16 mouse cellular contexts compared by ENCODE assay signal in the genomic region with DNA sequence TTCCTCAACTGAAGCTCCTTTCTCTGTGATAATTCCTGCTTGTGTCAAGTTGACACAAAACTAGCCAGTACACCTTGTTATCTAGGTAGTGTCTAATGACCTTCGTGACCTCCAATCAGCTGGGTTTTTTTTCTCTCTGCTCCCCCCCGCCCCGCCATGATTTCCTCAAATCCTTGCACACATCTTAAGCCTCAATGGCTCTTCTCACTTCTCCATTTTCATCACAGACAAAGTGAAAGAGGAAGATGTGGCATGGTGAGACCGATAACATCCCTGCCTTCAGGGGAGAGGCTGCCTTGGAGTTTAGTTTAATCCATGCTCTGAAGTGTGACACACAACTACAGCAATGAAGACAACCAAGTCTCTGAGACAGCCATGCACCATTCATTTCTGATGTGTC. TPM values are rescaled to one million over a fixed set of nuclear protein-coding genes. Genes with fewer than 3 reads are reported as not detected.
A peak's percentile ranks its signal among the peaks of the same experiment; 100 is the strongest.
DNase-seq lines count a peak whose midpoint lies in the region; ATAC-seq and TF ChIP-seq lines count a peak whose summit lies in the region.
"Had no signal": no experiment of that assay in that cellular context is flagged by ENCODE, and none has a peak within 500 bp of the region (broad histone marks: within the 10 kb centered on the region; RNA-seq: fewer than 3 reads in every experiment).

No protein-coding gene starts in this region.

- no peaks in the 10 kb centered on the region for H3K9me3 ChIP-seq in lung, postnatal 0 days (ENCODE audit: low read length)
- H3K9me3 ChIP-seq: forebrain, embryonic 13.5 days; limb, embryonic 13.5 days; lung, embryonic 15.5 days had no signal

- no peak for TF ChIP-seq CTCF in lung, postnatal 0 days (IDR thresholded peaks at IDR 0.05)
- TF ChIP-seq CTCF in bone marrow macrophage, adult 2 months (IDR thresholded peaks at IDR 0.05; ENCODE audit: low read depth, low read length), result no peak

- no peak overlapping the region for H3K9ac ChIP-seq in lung, postnatal 0 days (replicated peaks; ENCODE audit: low read depth)
- H3K9ac ChIP-seq: forebrain, embryonic 13.5 days; limb, embryonic 13.5 days; lung, embryonic 15.5 days had no signal

- TF ChIP-seq POLR2A in bone marrow macrophage, adult 2 months (IDR thresholded peaks at IDR 0.05; ENCODE audit: borderline replicate concordance, low read depth, low read length), result no peak

- TF ChIP-seq EP300 in lung, postnatal 0 days (IDR thresholded peaks at IDR 0.05), result no peak

- DNase-seq in lung, postnatal 36 days, result peak; percentile 41
- DNase-seq in lung, postnatal 0 days (ENCODE audit: low spot score), result no peak
- no peak for DNase-seq in left cerebral cortex, postnatal 25 days (ENCODE audit: low spot score in 2 of 2)
- DNase-seq: cerebellum, adult 9-10 months; embryo, embryonic 11 days; heart, postnatal 14 days had no signal

- H3K27me3 ChIP-seq in lung, postnatal 0 days (replicated peaks; ENCODE audit: insufficient read depth, low read length), result no peaks in the 10 kb centered on the region
- H3K27me3 ChIP-seq: forebrain, embryonic 13.5 days; limb, embryonic 13.5 days; lung, embryonic 15.5 days had no signal

- H3K27ac ChIP-seq in lung, postnatal 0 days (ENCODE audit: low read length), result no peak overlapping the region
- peak overlapping the region; percentile 41 for H3K27ac ChIP-seq in bone marrow macrophage, adult 2 months (ENCODE audit: insufficient read depth, low read depth, low read length)
- H3K27ac ChIP-seq in macrophage, result peak overlapping the region; percentile 36
- H3K27ac ChIP-seq: forebrain, embryonic 13.5 days; left cerebral cortex, adult 2 months; limb, embryonic 13.5 days; lung, embryonic 15.5 days had no signal

- no peak overlapping the region for H3K4me3 ChIP-seq in lung, postnatal 0 days (ENCODE audit: low read depth, low read length)
- H3K4me3 ChIP-seq in bone marrow macrophage, adult 2 months (ENCODE audit: insufficient read depth, low read length), result no peak overlapping the region
- no peak overlapping the region for H3K4me3 ChIP-seq in macrophage (ENCODE audit: inconsistent target)
- H3K4me3 ChIP-seq: forebrain, embryonic 13.5 days; left cerebral cortex, adult 2 months; limb, embryonic 13.5 days; lung, embryonic 15.5 days; myocyte had no signal

- ATAC-seq in lung, postnatal 0 days, result no peak
- no peak for ATAC-seq in frontal cortex, adult (ENCODE audit: low TSS enrichment)
- no peak for ATAC-seq in CD4-positive, CD25-positive, alpha-beta regulatory T cell, adult 4 months
- ATAC-seq: forebrain, embryonic 13.5 days had no signal

- no peaks in the 10 kb centered on the region for H3K4me1 ChIP-seq in lung, postnatal 0 days (ENCODE audit: insufficient read depth, low read depth, low read length)
- peaks cover 21% of the 10 kb centered on the region for H3K4me1 ChIP-seq in bone marrow macrophage, adult 2 months (ENCODE audit: control insufficient read depth, insufficient read depth, low read length)
- H3K4me1 ChIP-seq: forebrain, embryonic 13.5 days; limb, embryonic 13.5 days; lung, embryonic 15.5 days had no signal

- no peaks in the 10 kb centered on the region for H3K36me3 ChIP-seq in lung, postnatal 0 days (ENCODE audit: insufficient read depth, low read length)
- H3K36me3 ChIP-seq in macrophage (ENCODE audit: inconsistent target), result no peaks in the 10 kb centered on the region
- H3K36me3 ChIP-seq: limb, embryonic 13.5 days; lung, embryonic 15.5 days had no signal

- intact Hi-C loops in left cerebral cortex, postnatal 25 days (cut with DNase I), result no loop called here

- 83% methylated on average over 4 of the region's 4 CpGs for WGBS in lung, postnatal 0 days
- WGBS in macrophage (ENCODE audit: missing documents), result 0% methylated on average over 4 of the region's 4 CpGs

- H3K4me2 ChIP-seq in lung, postnatal 0 days (replicated peaks; ENCODE audit: low read depth, low read length), result no peak overlapping the region
- H3K4me2 ChIP-seq: forebrain, embryonic 13.5 days; limb, embryonic 13.5 days; lung, embryonic 15.5 days; midbrain, embryonic 11.5 days had no signal

- H3K79me2 ChIP-seq in macrophage (ENCODE audit: inconsistent target), result no peaks in the 10 kb centered on the region

RNA-seq across cellular contexts. Expression of a gene that starts 26.5 kb away (rescaled TPM):
- polyA plus RNA-seq in lung, postnatal 0 days (2015; fragmentation: Nextera tagmentation; extraction: Ambion mirVana), result 4.9 and 5.8 TPM in 2 replicates
- 16.4 and 25.0 TPM in 2 replicates for polyA plus RNA-seq in bone marrow macrophage, adult 2 months (2012; ENCODE audit: insufficient read depth, insufficient read length, missing spikeins)
- total RNA-seq in macrophage (2018; cell fraction: chromatin; rRNA removed), result 10 to 100 TPM; 19.9 to 39.7 (median 30.0) TPM
- 10 to 100 TPM; 19.5 to 26.8 (median 22.3) TPM for total RNA-seq in macrophage (2018; cell fraction: cytosol; rRNA removed)
- 10 to 100 TPM; 19.9 to 44.7 (median 30.5) TPM for total RNA-seq in macrophage (2018; cell fraction: nucleus; rRNA removed)
- polyA plus RNA-seq in macrophage (2018), result 13.1 to 20.5 TPM (median 13.8 TPM) in 3 replicates
- 10 to 100 TPM; 53.1 to 59.2 TPM for total RNA-seq in left cerebral cortex, postnatal 25 days (2021)
- polyA plus RNA-seq in CD4-positive, CD25-positive, alpha-beta regulatory T cell, adult 4 months (2017; shearing (Covaris generic)), result 10 to 100 TPM; 11.0 to 12.5 TPM
